Mouse (Mus musculus) embryonic stem cell, embryonic (primary cell): ENCODE results near the gene Zfp318.

ENCODE experiments used
- CTCF ChIA-PET, 4 experiments: fragments of 300-600 bp in 2 of 4; fragments of 350-600 bp in 2 of 4; sonication (Branson Sonifier 250); formaldehyde crosslinking; loops; one replicate each; lab custom pipeline; 2022; ENCODE audit warnings: inconsistent platforms in 2 of 4; lab: Charles Lee
- POLR2A ChIA-PET, 4 experiments: fragments of 300-600 bp in 2 of 4; fragments of 350-600 bp in 2 of 4; sonication (Branson Sonifier 250); formaldehyde crosslinking; loops; one replicate each; lab custom pipeline; 2022; ENCODE audit warnings: antibody characterized with exemption in 4 of 4, inconsistent platforms in 1 of 4; lab: Charles Lee

Gene Zfp318

GRCm38 (mm10) chr17:46383294-46384060 is at the start of gene Zfp318:
TSS of gene Zfp318 (plus strand) at chr17:46383731.
- ChIA-PET POLR2A (interaction anchor here in 3 of 4 experiments (0.5 to 1.6 kb wide), 8 partner anchors 50 to 1055 kb away, joined by 3 to 12 read pairs (median 4); partner anchors contain the start of genes Abcc10 (in 2 of the 3), Dnph1 (in 1 of the 3), Klhdc3 (in 1 of the 3) and Tbcc (in 1 of the 3)), CTCF (interaction anchor here (0.5 to 1.7 kb wide), 10 partner anchors 9 to 847 kb away, joined by 3 to 8 read pairs (median 3); no protein-coding TSS in a partner anchor)

GRCm38 (mm10) chr17:46336475-46336874 is 47.1 kb upstream of the Zfp318 start:
- CTCF ChIA-PET: interaction anchor here (0.6 to 1.0 kb wide), 8 partner anchors 8 to 579 kb away, joined by 3 to 5 read pairs (median 3); partner anchors contain the start of gene Abcc10 (in 1 of the 4)
- POLR2A ChIA-PET: interaction anchor here in 2 of 4 experiments (0.6 to 1.9 kb wide), 3 partner anchors 8 to 342 kb away, joined by 3 to 7 read pairs (median 3); partner anchors contain the start of genes Abcc10 (in 2 of the 2) and Mea1 (in 1 of the 2)

GRCm38 (mm10) chr17:46341208-46341607 is 42.3 kb upstream of the Zfp318 start:
- POLR2A ChIA-PET: interaction anchor here in 2 of 4 experiments (1.2 kb wide), 2 partner anchors 9 to 13 kb away, joined by 5 read pairs; partner anchors contain the start of gene Abcc10 (in 1 of the 2)
- CTCF ChIA-PET: interaction anchor here in 1 of 4 experiments (1.2 kb wide), 1 partner anchor 30 kb away, joined by 3 read pairs; no protein-coding TSS in a partner anchor

GRCm38 (mm10) chr17:46351026-46351700 is 32.4 kb upstream of the Zfp318 start:
- ChIA-PET CTCF (no interaction called here), POLR2A (no interaction called here)

GRCm38 (mm10) chr17:46371783-46372182 is 11.7 kb upstream of the Zfp318 start:
- ChIA-PET CTCF (interaction anchor here (0.6 to 1.7 kb wide), 83 partner anchors 9 to 1586 kb away, joined by 3 to 15 read pairs (median 4); partner anchors contain the start of genes Zfp318 (in 2 of the 4), Abcc10 (in 1 of the 4), Crip3 (in 1 of the 4) and Cul9 (in 1 of the 4)), POLR2A (interaction anchor here in 3 of 4 experiments (0.5 to 1.3 kb wide), 10 partner anchors 8 to 800 kb away, joined by 3 to 7 read pairs (median 3); partner anchors contain the start of genes 2310039H08Rik (in 1 of the 3) and Bicral (in 1 of the 3))

- POLR2A ChIA-PET: no interaction called here
- CTCF ChIA-PET: interaction anchor here in 1 of 4 experiments (0.7 kb wide), 1 partner anchor 51 kb away, joined by 3 read pairs; no protein-coding TSS in a partner anchor
These were observed 5.0 kb upstream of the Zfp318 start for GRCm38 (mm10) chr17:46378564-46378963.

- ChIA-PET CTCF (interaction anchor here in 3 of 4 experiments (0.8 to 1.0 kb wide), 8 partner anchors 9 to 649 kb away, joined by 3 to 7 read pairs (median 5); no protein-coding TSS in a partner anchor), POLR2A (interaction anchor here in 2 of 4 experiments (0.8 to 1.2 kb wide), 7 partner anchors 9 to 85 kb away, joined by 3 to 5 read pairs (median 3); partner anchors contain the start of genes Abcc10 (in 1 of the 2) and Crip3 (in 1 of the 2))
These were observed 700 bp downstream of the Zfp318 start for GRCm38 (mm10) chr17:46384061-46384801.

- ChIA-PET CTCF (interaction anchor here in 1 of 4 experiments (0.5 to 1.0 kb wide), 2 partner anchors 21 to 44 kb away, joined by 3 read pairs; no protein-coding TSS in a partner anchor), POLR2A (interaction anchor here in 1 of 4 experiments (0.5 kb wide), 1 partner anchor 155 kb away, joined by 3 read pairs; no protein-coding TSS in a partner anchor)
These were observed 4.7 kb downstream of the Zfp318 start for GRCm38 (mm10) chr17:46388200-46388599.

GRCm38 (mm10) chr17:46393012-46393411 is 9.5 kb downstream of the Zfp318 start:
- POLR2A ChIA-PET: interaction anchor here in 2 of 4 experiments (1.3 to 1.4 kb wide), 3 partner anchors 8 to 821 kb away, joined by 3 to 5 read pairs (median 4); no protein-coding TSS in a partner anchor
- CTCF ChIA-PET: interaction anchor here (0.6 to 1.6 kb wide), 22 partner anchors 8 to 674 kb away, joined by 3 to 15 read pairs (median 4); partner anchors contain the start of genes Abcc10 (in 3 of the 4) and Crip3 (in 1 of the 4)

- CTCF ChIA-PET: interaction anchor here in 1 of 4 experiments (1.2 kb wide), 1 partner anchor 23 kb away, joined by 4 read pairs; no protein-coding TSS in a partner anchor
- POLR2A ChIA-PET: interaction anchor here in 1 of 4 experiments (1.2 kb wide), 1 partner anchor 14 kb away, joined by 4 read pairs; no protein-coding TSS in a partner anchor
These were observed 11.1 kb downstream of the Zfp318 start for GRCm38 (mm10) chr17:46394631-46395030.

GRCm38 (mm10) chr17:46408478-46408877 is 24.9 kb downstream of the Zfp318 start:
- ChIA-PET POLR2A (interaction anchor here in 2 of 4 experiments (0.8 to 1.2 kb wide), 3 partner anchors 10 to 145 kb away, joined by 3 to 4 read pairs (median 4); no protein-coding TSS in a partner anchor), CTCF (interaction anchor here (0.6 to 1.2 kb wide), 8 partner anchors 9 to 200 kb away, joined by 3 to 4 read pairs (median 3); no protein-coding TSS in a partner anchor)

GRCm38 (mm10) chr17:46418628-46419027 is 35.1 kb downstream of the Zfp318 start:
- POLR2A ChIA-PET: interaction anchor here in 3 of 4 experiments (0.7 to 1.5 kb wide), 4 partner anchors 10 to 92 kb away, joined by 3 to 7 read pairs (median 4); partner anchors contain the start of gene Crip3 (in 2 of the 3)
- CTCF ChIA-PET: interaction anchor here in 3 of 4 experiments (0.6 to 1.6 kb wide), 4 partner anchors 10 to 684 kb away, joined by 3 to 10 read pairs (median 4); partner anchors contain the start of gene Crip3 (in 1 of the 3)

GRCm38 (mm10) chr17:46419717-46420116 is 36.2 kb downstream of the Zfp318 start:
- ChIA-PET POLR2A (interaction anchor here in 3 of 4 experiments (0.7 to 1.5 kb wide), 7 partner anchors 9 to 387 kb away, joined by 3 read pairs; partner anchors contain the start of gene Crip3 (in 1 of the 3)), CTCF (interaction anchor here (0.5 to 1.6 kb wide), 13 partner anchors 9 to 1509 kb away, joined by 3 to 11 read pairs (median 3); partner anchors contain the start of genes Crip3 (in 3 of the 4) and Slc35b2 (in 1 of the 4))

- ChIA-PET CTCF (interaction anchor here in 1 of 4 experiments (0.7 kb wide), 1 partner anchor 617 kb away, joined by 6 read pairs; no protein-coding TSS in a partner anchor), POLR2A (no interaction called here)
These were observed 43.0 kb downstream of the Zfp318 start for GRCm38 (mm10) chr17:46426496-46426895.

- ChIA-PET POLR2A (interaction anchor here (0.6 to 1.4 kb wide), 27 partner anchors 9 to 743 kb away, joined by 3 to 7 read pairs (median 3); partner anchors contain the start of genes Slc22a7 (in 2 of the 4), Abcc10 (in 1 of the 4) and Vegfa (in 1 of the 4)), CTCF (interaction anchor here (0.6 to 1.4 kb wide), 24 partner anchors 9 to 298 kb away, joined by 3 to 10 read pairs (median 4); partner anchors contain the start of gene Slc22a7 (in 2 of the 4))
These were observed 45.4 kb downstream of the Zfp318 start, which contains the start of gene Crip3 for GRCm38 (mm10) chr17:46428761-46429414. TSS of gene Crip3 (plus strand) at chr17:46428926.
